Mouse (Mus musculus) lung, postnatal 0 days (tissue): Measurements from ENCODE around the gene Tbc1d2b.

Source experiments
- CTCF ChIP-seq: IDR thresholded peaks from 2 replicates; pipeline ENCODE4 v1.5.1; 2016; ENCODE audit warnings: antibody characterized with exemption, mild to moderate bottlenecking
- EP300 ChIP-seq: IDR thresholded peaks from 2 replicates; pipeline ENCODE4 v1.6.1; 2016; ENCODE audit warnings: antibody characterized with exemption, mild to moderate bottlenecking, control low read depth

- TF ChIP-seq EP300 (no peak), CTCF (no peak)
Observed at GRCm38 (mm10) chr9:90234786-90235185, 35.8 kb downstream of the Tbc1d2b start.
